Mouse (Mus musculus) heart, embryonic 11.5 days (tissue): ENCODE results near the gene Coch. TPM values are rescaled to one million over a fixed set of nuclear protein-coding genes. Genes with fewer than 3 reads are reported as not detected.

Experiments used
- polyA plus RNA-seq: library from polyadenylated mRNA; unstranded; fragments of >200 nt; fragmentation: Nextera tagmentation; extraction: Ambion mirVana; gene quantifications from 2 replicates; pipeline ENCODE4 v1.2.1, GENCODE M21; 2014

Gene Coch
- polyA plus RNA-seq, 1 experiment from 2014 or later = 1.7 TPM

Other genes with a start within 250 kb of the Coch start
- 21.8 and 22.9 TPM in 2 replicates for gene G2e3, start 245.3 kb upstream of the Coch start, polyA plus RNA-seq
- 75.1 and 76.4 TPM in 2 replicates for gene Scfd1, start 215.8 kb upstream of the Coch start, polyA plus RNA-seq
- gene Ap4s1, start 97.7 kb downstream of the Coch start, polyA plus RNA-seq = 38.1 and 39.7 TPM in 2 replicates
- 45.8 and 46.1 TPM in 2 replicates for gene Strn3, start 98.6 kb downstream of the Coch start, polyA plus RNA-seq
- gene Hectd1, start 236.2 kb downstream of the Coch start, polyA plus RNA-seq = 38.7 and 42.4 TPM in 2 replicates